Mouse (Mus musculus) thymus, postnatal 0 days (tissue): ENCODE measurements around the gene Kif21a. TPM values are rescaled to one million over a fixed set of nuclear protein-coding genes. Genes with fewer than 3 reads are reported as not detected.

ENCODE experiments used
- DNase-seq: peaks from one replicate; pipeline ENCODE4 v3.0.0-alpha.2; 2015; ENCODE audit warnings: low spot score
- polyA plus RNA-seq: library from polyadenylated mRNA; unstranded; fragments of >200 nt; fragmentation: Nextera tagmentation; extraction: Ambion mirVana; gene quantifications from 2 replicates; pipeline ENCODE4 v1.2.1, GENCODE M21; 2015

The Kif21a gene
- 2.8 and 3.1 TPM in 2 replicates for polyA plus RNA-seq

- DNase-seq = no peak
Observed at GRCm38 (mm10) chr15:91049496-91050441, at the start of gene Kif21a. Gene Kif21a (minus strand): TSS chr15:91049948.

GRCm38 (mm10) chr15:91096606-91097005 is 46.9 kb upstream of the Kif21a start:
- DNase-seq = no peak

- DNase-seq = no peak
Observed at GRCm38 (mm10) chr15:91089427-91089826, 39.7 kb upstream of the Kif21a start.

- DNase-seq = no peak
Observed at GRCm38 (mm10) chr15:91088071-91088470, 38.3 kb upstream of the Kif21a start.

GRCm38 (mm10) chr15:91077457-91078410 is 28.0 kb upstream of the Kif21a start:
- no peak for DNase-seq

- DNase-seq = no peak
Observed at GRCm38 (mm10) chr15:91072440-91072839, 22.7 kb upstream of the Kif21a start.

- no peak for DNase-seq
Observed at GRCm38 (mm10) chr15:91064310-91064826, 14.6 kb upstream of the Kif21a start.

GRCm38 (mm10) chr15:91063845-91064244 is 14.1 kb upstream of the Kif21a start:
- no peak for DNase-seq

GRCm38 (mm10) chr15:91056866-91057342 is 7.2 kb upstream of the Kif21a start:
- no peak for DNase-seq

- no peak for DNase-seq
Observed at GRCm38 (mm10) chr15:91056176-91056865, 6.6 kb upstream of the Kif21a start.

- no peak for DNase-seq
Observed at GRCm38 (mm10) chr15:91048951-91049495, 725 bp downstream of the Kif21a start.

GRCm38 (mm10) chr15:91047627-91048026 is 2.1 kb downstream of the Kif21a start:
- no peak for DNase-seq

GRCm38 (mm10) chr15:91046506-91046905 is 3.2 kb downstream of the Kif21a start:
- no peak for DNase-seq

GRCm38 (mm10) chr15:91043263-91043662 is 6.5 kb downstream of the Kif21a start:
- DNase-seq = no peak

- DNase-seq = no peak
Observed at GRCm38 (mm10) chr15:91038860-91039259, 10.9 kb downstream of the Kif21a start.

GRCm38 (mm10) chr15:91034090-91034489 is 15.7 kb downstream of the Kif21a start:
- DNase-seq = no peak

GRCm38 (mm10) chr15:91033529-91033928 is 16.2 kb downstream of the Kif21a start:
- no peak for DNase-seq

GRCm38 (mm10) chr15:91028962-91029361 is 20.8 kb downstream of the Kif21a start:
- no peak for DNase-seq

- no peak for DNase-seq
Observed at GRCm38 (mm10) chr15:91028494-91028893, 21.3 kb downstream of the Kif21a start.

- no peak for DNase-seq
Observed at GRCm38 (mm10) chr15:91022276-91022675, 27.5 kb downstream of the Kif21a start.

- no peak for DNase-seq
Observed at GRCm38 (mm10) chr15:91018861-91019187, 30.9 kb downstream of the Kif21a start.
